Mouse (Mus musculus): Measurements from ENCODE around the gene Tmem82. TPM values are rescaled to one million over a fixed set of nuclear protein-coding genes. Genes with fewer than 3 reads are reported as not detected.
A peak's percentile ranks its signal among the peaks of the same experiment; 100 is the strongest.
"Not testable (repeated sequence)": the region's sequence is repeated elsewhere in the genome, so short reads cannot be mapped to it uniquely, and the experiment has no call there.

Gene Tmem82
- total RNA-seq, 2 experiments from 2014 or later = 30.1 to 35.4 TPM

DNA sequence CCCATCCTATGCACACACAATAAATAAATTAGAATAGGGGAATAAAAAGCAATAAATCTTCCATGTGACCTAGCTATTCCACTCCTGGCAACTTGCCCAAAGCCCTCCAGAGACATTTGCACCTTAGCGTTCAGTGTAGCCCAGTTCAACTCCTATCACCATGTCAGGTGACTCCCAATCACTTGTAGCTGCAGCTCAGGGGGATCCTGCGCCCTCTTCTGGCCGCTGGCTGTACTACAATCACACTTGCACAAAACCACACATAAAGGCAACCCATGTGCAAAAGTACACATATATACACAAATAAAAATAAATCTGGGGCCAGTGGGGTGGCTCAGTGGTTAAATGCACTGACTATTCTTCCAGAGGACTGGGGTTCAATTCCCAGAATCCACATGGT lies 26.9 kb downstream of the Tmem82 start:
- intact Hi-C loops (cut with DNase I) = no loop called here
- DNase-seq = peak; percentile 43 to 61

DNA sequence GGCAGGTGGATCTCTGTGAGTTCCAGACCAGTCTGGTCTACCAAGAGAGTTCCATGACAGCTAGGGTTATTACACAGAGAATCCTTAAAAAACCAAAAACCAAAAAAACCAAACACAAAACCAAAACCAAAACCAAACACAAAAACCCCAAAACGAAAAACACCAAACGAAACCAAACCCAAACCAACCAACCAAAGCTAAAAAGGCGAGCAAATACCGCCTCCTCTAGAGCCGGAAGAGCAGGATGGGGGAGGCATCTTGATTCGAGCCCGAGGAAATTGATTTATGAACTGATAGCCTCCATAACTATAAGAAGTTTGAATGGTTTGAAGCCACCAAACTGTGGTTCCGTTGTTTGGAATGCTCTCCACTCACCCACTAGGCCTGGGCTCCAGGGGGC lies 34.5 kb downstream of the Tmem82 start:
- no peak for DNase-seq
- intact Hi-C loops (cut with DNase I) = no loop called here

DNA sequence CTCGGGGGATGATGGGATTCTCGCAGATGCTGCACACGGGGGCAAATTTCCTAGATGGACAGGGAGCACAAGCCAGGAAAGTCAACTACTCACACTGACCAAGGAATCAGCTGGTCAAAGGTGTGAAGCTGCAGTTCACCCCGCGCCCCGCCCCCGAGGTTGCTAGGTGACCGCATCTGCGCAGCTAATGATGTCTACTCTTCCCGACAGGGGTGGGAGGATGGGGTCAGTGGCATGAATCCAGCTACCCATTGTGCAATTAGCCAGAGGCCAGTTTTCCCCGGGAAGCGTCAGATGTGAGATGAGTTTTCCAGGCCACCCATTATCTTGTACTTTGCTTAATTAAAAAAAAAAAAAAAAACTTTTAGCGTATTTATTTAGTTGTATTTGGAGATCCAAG lies 37.4 kb downstream of the Tmem82 start:
- intact Hi-C loops (cut with DNase I) = no loop called here
- DNase-seq = no peak

DNA sequence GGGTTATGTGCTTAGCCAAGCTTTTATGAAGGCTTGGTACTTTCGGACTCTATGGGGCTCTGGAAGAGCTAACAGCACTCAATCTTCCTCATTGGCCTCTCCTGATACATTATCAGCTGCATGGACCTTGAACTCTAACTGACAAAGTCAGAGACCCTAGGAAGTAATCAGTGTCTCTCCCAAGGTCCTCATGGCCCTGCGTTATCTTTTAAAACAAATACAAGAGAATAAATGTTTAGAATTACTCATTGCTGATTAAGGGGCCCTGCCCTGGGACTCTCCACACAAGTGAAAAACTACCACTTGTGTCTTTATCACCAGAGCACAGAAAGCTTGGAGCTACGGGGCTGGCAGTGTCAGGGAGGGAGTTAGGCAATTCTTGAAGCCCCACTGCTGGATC lies 39.6 kb downstream of the Tmem82 start:
- DNase-seq = no peak
- intact Hi-C loops (cut with DNase I) = loop anchor here (5.0 kb wide), 1 partner anchor 87 kb away; no protein-coding TSS in a partner anchor

DNA sequence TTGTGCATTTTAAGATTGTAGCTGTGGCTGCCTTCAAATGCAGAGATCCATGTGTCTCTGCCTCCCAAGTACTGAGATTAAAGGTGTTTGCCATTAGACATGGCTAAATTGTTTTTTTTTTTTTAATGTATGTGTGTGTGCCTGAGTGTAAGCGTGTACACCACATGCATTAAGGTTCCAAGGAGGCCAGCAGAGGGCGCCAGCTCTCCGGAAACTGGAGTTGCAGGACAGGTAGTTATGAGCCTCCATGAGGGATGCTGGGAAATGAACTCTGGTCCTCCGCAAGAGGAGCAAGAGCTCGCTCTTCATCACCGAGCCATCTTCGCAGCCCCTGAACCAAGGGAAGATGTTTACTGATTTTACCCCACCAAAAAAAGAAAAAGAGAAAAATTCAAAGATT lies 41.6 kb downstream of the Tmem82 start:
- intact Hi-C loops (cut with DNase I) = loop anchor here (5.0 kb wide), 1 partner anchor 85 kb away; no protein-coding TSS in a partner anchor
- no peak for DNase-seq

DNA sequence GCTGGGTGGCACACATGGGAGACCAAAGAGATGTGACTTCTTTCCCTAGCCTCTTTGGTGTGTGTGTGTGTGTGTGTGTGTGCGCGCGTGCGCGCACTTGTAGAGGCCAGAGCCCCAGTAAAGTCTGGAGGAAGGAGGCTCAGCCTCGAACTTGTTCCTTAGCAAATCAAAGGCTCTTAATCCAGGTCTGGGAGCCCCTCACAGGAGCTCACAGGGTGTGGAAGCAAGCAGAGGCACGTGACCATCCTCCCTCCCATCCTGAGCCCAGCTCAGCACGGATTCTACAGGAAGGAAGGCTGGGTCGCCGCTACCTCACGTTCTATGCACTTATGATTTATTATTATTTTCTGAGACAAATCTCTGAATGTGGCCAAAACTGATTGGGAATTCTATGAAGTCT lies 42.0 kb downstream of the Tmem82 start:
- intact Hi-C loops (cut with DNase I) = loop anchor here (5.0 kb wide), 1 partner anchor 84 kb away; no protein-coding TSS in a partner anchor
- no peak for DNase-seq

DNA sequence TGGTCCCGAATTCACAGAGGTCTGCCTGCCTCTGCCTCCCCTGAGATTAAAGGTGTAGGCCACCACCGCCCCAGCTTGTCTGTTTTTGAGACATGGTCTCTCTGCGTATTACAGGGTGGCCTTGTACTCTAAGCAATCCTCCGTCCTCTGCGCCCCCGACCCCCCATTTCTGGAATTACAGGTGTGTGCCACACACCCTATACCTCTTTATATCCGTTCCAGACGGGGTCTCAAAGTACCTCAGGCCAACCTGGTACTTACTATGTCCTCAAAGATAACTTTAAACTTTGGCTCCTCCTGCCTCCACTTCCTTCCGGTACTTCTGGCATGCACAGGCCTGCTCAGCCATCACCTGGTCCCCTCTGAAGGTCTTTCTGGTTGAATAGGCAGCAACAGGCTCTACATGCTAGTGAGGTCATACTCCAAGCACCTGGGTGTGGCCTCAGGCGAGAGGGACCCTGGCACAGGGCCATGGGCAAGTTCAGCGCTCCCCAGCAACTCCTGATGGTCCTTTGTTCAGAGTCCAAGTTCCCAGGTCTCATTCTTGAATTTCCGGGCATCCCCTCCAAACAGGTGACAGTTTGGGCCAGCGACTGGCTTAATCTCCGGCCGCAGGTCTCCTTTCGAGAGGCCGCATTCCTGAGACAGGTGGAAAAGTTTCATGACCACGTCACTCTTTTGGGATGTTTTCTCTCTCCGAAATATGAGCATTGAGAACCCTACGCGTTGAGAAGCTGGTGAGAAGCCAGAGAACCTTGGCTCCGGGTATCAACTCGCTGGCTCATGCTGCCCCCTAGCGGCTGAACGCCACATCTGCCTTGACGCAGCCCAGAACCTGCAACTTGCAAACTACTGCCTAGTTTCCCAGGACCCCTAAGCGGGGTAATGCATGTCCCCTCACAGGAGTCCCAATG lies 43.4 kb downstream of the Tmem82 start:
- intact Hi-C loops (cut with DNase I) = loop anchor here (1.0 to 5.0 kb wide), 6 partner anchors 14 to 188 kb away; partner anchors contain the start of gene Spen
- DNase-seq = peak; percentile 89 to 94

DNA sequence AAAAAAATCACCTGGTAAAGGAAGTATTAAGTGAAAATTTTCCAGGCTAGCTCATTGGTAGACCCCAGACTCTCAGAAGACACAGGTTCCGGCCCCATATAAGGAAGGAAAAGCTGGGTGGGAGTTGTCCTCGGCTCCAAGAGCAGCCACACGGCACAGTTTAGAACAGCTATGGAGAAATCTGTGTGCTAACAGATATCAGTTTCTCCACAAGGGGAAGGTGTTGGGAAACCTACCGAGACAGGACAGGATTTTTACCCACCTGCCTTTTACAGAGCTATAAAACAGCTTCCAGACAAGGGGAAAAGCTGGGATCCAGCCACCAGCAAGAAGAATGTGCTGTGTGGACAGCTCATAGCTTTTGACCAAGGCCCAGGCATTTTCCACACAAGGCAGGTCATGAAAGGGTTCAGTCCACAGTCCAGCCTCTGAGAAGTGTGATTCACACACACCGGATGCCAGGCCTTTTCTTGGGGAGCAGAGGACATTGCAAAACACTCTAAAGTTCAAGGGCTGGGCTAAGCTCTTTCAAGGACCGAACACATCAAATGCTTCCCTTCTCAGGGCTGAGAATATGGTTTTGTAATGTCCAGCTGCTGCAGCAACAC lies 45.0 kb downstream of the Tmem82 start:
- intact Hi-C loops (cut with DNase I) = loop anchor here (5.0 kb wide), 2 partner anchors 36 to 186 kb away; partner anchors contain the start of gene Spen
- DNase-seq = peak in 1 of 2 experiments; percentile 38

DNA sequence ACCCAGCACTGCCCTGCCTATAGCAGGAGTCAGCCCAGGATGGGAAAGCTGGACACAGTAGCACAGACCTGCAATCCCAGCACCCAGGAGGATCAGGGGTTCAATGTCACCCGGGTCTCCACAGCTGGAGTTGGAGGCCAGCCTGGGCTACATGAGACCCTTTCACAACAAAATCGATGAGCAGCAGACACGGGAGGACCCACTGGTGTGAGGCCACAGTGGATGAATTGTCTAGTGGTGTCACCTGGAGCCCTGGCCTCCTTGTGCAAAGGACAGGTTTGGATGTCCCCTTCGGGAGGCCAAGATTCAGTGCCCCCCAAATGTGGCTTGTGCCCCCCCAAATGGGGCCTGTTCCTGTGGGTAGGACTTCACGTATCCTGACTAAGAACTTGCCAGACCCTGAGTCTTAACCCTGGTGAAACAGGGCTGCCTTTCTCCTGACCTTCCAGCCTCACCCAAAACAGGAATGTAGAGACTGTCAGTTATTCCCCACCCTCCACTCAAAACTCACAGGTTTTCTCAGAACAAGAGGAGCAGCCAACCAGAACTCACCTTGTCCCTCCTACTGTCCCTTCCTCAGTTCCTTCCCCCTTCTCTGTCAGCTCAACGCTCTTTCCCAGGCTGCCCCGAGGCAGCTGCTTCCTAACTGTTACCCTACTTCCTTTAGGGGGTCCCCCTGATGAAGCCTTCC lies 45.6 kb downstream of the Tmem82 start:
- intact Hi-C loops (cut with DNase I) = loop anchor here (5.0 kb wide), 2 partner anchors 36 to 186 kb away; partner anchors contain the start of gene Spen
- DNase-seq = no peak

DNA sequence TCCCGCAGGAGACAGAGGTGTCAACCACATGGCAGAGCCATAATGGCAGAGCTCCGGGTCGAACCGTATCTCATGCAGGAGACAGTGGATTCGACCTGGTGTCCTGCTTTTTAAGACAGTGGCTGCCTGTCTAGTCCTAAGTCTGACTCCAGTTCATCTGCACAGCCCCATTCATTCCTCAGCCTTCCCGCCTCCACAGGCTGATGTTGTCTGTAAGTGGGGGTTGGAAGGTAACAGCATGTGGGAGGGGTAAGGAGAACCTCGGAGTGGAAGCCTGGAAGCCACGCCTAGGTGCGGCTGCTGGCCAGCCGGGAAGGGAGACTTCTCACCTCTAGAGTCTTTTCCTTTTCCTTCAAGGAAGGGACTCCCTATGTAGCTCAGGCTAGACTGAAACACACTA lies 46.5 kb downstream of the Tmem82 start:
- no peak for DNase-seq
- intact Hi-C loops (cut with DNase I) = loop anchor here (5.0 kb wide), 2 partner anchors 35 to 185 kb away; partner anchors contain the start of gene Spen

DNA sequence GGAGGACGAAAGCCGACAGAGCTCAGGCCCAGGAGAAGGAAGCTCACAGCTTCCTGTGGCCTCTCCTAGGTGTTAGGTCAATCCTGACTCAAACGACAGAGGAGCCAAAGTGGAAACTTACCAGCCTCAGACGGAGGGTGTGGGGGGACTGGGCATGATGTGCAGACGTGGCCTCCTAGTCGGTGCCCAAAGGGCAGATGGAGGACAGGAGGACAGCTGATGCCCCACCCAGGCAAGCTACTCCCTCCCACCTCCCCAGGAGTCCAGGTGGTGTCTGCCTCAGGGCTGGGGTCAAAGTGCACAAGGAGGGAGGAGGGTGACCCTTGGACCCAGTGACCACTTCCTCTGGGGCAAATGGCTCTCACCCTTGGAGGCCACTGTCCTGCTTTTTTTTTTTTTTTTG lies 47.1 kb downstream of the Tmem82 start:
- DNase-seq = no peak
- intact Hi-C loops (cut with DNase I) = loop anchor here (5.0 kb wide), 2 partner anchors 34 to 184 kb away; partner anchors contain the start of gene Spen

DNA sequence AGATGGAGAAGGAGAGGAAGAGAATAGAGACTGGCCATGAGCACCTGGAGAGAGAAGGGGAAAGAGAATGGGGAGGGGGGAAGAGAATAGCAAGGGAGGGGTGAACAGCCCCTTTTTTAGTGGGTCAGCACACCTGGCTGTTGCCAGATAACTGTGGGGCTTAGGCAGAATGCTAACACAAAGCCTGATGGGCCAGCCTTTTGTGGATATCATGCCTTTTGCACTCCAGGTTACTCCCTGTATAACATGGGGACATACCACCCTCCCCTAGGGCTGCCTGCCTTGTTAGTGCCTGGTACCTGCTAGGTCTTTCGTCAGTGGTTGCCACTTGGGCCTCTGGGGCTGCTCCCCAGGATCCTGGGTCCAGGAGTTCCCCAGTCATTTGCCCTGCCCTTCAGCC lies 47.6 kb downstream of the Tmem82 start:
- intact Hi-C loops (cut with DNase I) = loop anchor here (5.0 kb wide), 2 partner anchors 34 to 184 kb away; partner anchors contain the start of gene Spen
- DNase-seq = no peak

DNA sequence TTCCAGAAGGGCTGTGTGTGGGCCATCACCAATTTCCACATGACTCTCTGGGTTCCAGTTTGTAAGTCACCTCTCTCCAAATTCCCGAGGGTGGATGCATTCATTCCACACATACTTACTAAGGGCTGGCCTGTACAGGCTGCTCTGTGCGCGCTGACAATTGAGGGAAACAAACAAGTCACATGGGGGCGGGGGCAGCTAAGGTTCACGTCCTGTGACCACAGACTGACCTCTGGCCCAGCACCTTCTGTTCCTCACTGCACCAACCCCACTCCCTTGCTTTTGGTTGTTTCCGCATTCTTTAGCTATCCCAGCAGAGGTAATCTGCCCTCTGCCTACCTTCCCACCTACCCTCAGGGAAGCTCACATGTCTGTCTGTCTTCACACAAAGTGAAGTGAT lies 48.4 kb downstream of the Tmem82 start:
- DNase-seq = peak; percentile 49 to 52
- intact Hi-C loops (cut with DNase I) = loop anchor here (5.0 kb wide), 2 partner anchors 33 to 183 kb away; partner anchors contain the start of gene Spen

DNA sequence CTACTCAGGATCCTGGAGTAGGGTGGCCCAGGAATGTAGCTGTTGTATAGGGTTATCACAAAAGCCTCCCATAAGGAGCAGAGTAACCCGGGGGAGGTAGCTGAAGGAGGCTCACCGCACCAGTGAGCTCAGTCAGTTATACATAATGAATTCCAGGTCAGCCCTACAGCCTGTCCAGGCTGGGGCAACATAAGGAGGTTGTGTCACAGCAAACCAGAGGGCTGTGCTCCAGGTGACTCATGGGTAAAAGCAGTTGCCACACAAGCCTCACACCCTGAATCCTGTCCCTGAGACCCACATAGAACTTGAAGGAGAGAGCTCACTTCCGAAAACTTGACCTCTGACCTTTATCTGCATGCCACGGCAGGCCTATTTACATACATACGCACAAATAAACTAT lies 49.5 kb downstream of the Tmem82 start:
- intact Hi-C loops (cut with DNase I) = no loop called here
- DNase-seq = no peak

DNA sequence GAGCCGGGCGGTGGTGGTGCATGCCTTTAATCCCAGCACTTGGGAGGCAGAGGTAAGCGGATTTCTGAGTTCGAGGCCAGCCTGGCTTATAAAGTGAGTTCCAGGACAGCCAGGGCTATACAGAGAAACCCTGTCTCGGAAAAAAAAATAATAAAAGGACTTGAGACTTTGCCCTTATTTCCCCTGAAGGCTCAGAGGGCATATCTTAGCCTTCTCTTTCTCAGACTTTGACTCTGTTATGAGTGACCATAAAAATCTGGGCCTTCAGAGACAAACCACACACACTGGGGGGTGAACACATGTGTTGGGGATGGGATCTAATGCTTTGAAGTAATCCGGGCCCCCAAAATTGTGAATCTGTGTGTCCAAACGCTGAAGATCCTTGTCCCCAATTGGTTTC lies 51.3 kb downstream of the Tmem82 start:
- intact Hi-C loops (cut with DNase I); DNase-seq: not testable (repeated sequence)

DNA sequence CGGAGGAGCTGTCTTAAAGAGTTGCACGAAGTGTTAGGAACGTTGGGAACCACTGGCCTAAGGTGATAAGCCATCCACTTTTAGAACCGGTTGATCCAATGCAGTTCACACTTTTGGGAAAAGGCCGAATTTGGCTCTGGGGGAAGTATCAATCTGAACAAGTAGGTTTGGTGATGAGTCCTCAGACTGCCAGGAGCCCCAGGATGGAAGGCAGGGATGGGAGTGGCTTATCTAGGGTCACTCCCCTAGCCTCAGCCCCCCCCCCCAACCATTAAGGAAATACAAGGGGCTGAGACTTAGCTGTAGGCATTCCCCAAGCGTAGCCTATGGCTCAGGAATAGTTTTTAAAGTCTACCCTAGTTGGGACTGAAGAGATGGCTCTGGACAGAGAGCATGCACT lies 52.2 kb downstream of the Tmem82 start:
- no peak for DNase-seq
- intact Hi-C loops (cut with DNase I) = no loop called here

DNA sequence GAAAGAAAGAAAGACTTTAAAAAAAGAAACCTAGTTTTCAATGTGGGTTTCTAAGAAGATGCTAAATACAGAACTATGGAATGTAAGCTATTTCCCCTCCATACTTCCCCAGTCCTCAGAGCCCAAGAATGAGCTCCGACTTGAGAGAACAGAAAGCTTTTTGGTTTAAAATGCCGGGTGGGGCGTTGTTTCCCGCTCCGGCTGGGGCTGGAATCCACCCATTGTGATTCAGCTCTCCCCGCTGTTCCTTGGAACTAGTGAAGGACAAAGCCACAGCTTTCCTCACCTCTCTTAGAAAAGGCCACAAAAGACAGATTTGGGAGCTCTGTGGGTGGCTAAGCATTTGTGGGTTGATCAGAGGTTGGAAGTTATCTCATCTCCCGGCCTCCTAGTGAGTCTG lies 53.1 kb downstream of the Tmem82 start:
- intact Hi-C loops (cut with DNase I) = no loop called here
- no peak for DNase-seq

DNA sequence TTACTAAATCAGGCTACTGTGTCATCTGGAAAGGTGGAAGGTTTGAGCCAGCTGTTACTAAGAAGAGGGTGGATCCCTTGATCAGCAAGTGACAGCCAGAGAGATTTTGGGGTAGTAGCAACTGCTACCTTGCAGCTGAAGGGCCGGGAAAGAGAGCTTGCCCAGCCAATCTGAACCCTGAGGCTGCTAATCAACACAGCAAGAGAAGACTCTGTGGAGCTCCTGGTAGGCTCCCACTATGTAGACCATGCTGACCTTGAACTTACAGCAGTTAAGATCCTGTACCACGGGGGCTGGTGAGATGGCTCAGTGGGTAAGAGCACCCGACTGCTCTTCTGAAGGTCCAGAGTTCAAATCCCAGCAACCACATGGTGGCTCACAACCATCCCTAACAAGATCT lies 53.8 kb downstream of the Tmem82 start:
- DNase-seq = no peak
- intact Hi-C loops (cut with DNase I) = loop anchor here (5.0 kb wide), 1 partner anchor 77 kb away; no protein-coding TSS in a partner anchor

DNA sequence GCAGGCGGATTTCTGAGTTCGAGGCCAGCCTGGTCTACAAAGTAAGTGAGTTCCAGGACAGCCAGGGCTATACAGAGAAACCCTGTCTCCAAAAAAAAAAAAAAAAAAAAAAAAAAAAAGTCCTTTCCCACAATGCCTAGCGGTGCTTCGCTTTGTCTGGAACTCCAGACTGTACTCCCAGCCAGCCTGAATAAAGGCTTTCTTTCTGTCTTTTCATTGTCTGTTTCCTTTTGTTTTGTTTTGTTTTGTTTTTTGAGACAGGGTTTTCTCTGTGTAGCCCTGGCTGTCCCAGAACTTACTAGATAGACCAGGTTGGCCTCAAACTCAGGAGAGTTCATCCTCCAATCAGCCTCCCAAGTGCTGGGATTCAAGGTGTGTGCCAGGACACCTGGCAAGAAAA lies 54.2 kb downstream of the Tmem82 start:
- intact Hi-C loops (cut with DNase I) = loop anchor here (5.0 kb wide), 1 partner anchor 77 kb away; no protein-coding TSS in a partner anchor
- no peak for DNase-seq

Measured in heart, postnatal 14 days (tissue).